Mouse (Mus musculus) midbrain, postnatal 0 days (tissue): Measurements from ENCODE around the gene Phactr3. TPM values are rescaled to one million over a fixed set of nuclear protein-coding genes. Genes with fewer than 3 reads are reported as not detected.

ENCODE experiments used
- ATAC-seq: fragments of 200-750 bp; cut with Nextera tagmentation; 2 replicates; pipeline ENCODE4 v1.8.0; 2017; ENCODE audit warnings: moderate number of reproducible peaks, mild to moderate bottlenecking, moderate TSS enrichment, moderate library complexity; ENCODE audit not compliant: low FRiP score
- DNase-seq: peaks from one replicate; pipeline ENCODE4 v3.0.0-alpha.2; 2015; ENCODE audit warnings: low spot score
- H3K27ac ChIP-seq: fragments of 300-500 bp; sonication (generic); 2 replicates; pipeline ENCODE4 v1.5.1; 2014; ENCODE audit warnings: low read depth, mild to moderate bottlenecking, low read length, mixed read lengths
- H3K27me3 ChIP-seq: fragments of 300-500 bp; sonication (generic); 2 replicates; pipeline ENCODE4 v1.6.1; 2014; ENCODE audit warnings: low read length, control low read depth, mixed read lengths; ENCODE audit not compliant: insufficient read depth
- H3K36me3 ChIP-seq: fragments of 300-500 bp; sonication (generic); 2 replicates; pipeline ENCODE4 v1.6.1; 2014; ENCODE audit warnings: low read length, control low read depth, mixed read lengths; ENCODE audit not compliant: insufficient read depth
- H3K4me1 ChIP-seq: fragments of 300-500 bp; sonication (generic); 2 replicates; pipeline ENCODE4 v1.6.1; 2014; ENCODE audit warnings: mild to moderate bottlenecking, control low read depth, antibody characterized with exemption, low read length, mixed read lengths; ENCODE audit not compliant: insufficient read depth
- H3K4me2 ChIP-seq: fragments of 300-500 bp; sonication (generic); 2 replicates; pipeline ENCODE4 v1.6.1; 2014; ENCODE audit warnings: low read depth, mild to moderate bottlenecking, low read length, mixed read lengths; ENCODE audit not compliant: poor library complexity, severe bottlenecking
- H3K4me3 ChIP-seq: fragments of 300-500 bp; sonication (generic); 2 replicates; pipeline ENCODE4 v1.5.1; 2014; ENCODE audit warnings: low read depth, mild to moderate bottlenecking, low read length, moderate library complexity
- H3K9ac ChIP-seq: fragments of 300-500 bp; sonication (generic); replicated peaks from 2 replicates; pipeline ENCODE4 v1.6.1; 2014; ENCODE audit warnings: mild to moderate bottlenecking, low read length, moderate library complexity, mixed read lengths; ENCODE audit not compliant: poor library complexity, severe bottlenecking
- H3K9me3 ChIP-seq: fragments of 300-500 bp; sonication (generic); 2 replicates; pipeline ENCODE4 v1.6.1; 2016; ENCODE audit warnings: low read length, control low read depth
- CTCF ChIP-seq: IDR thresholded peaks from 2 replicates; pipeline ENCODE4 v1.5.1; 2016; ENCODE audit warnings: antibody characterized with exemption, mild to moderate bottlenecking
- WGBS: fragments of 180-500 bp; shearing (Covaris S2); extraction: QIAGEN DNeasy Blood & Tissue Kit; methylation state at CpG from one replicate; pipeline ENCODE4 v1.1.7; 2014; 5-methylcytosine and 5-hydroxymethylcytosine counted together
- polyA plus RNA-seq: library from polyadenylated mRNA; unstranded; fragments of >200 nt; fragmentation: Nextera tagmentation; extraction: Ambion mirVana; gene quantifications from 2 replicates; pipeline ENCODE4 v1.2.1, GENCODE M21; 2015
- total RNA-seq: library from RNA; depleted of rRNA; stranded (reverse); fragments of >200 nt; gene quantifications from 2 replicates; pipeline ENCODE4 v1.2.3, GENCODE M21; 2014

The Phactr3 gene
- total and polyA plus RNA-seq, 2 experiments from 2014 or later: 94.2 to 105 TPM

DNA sequence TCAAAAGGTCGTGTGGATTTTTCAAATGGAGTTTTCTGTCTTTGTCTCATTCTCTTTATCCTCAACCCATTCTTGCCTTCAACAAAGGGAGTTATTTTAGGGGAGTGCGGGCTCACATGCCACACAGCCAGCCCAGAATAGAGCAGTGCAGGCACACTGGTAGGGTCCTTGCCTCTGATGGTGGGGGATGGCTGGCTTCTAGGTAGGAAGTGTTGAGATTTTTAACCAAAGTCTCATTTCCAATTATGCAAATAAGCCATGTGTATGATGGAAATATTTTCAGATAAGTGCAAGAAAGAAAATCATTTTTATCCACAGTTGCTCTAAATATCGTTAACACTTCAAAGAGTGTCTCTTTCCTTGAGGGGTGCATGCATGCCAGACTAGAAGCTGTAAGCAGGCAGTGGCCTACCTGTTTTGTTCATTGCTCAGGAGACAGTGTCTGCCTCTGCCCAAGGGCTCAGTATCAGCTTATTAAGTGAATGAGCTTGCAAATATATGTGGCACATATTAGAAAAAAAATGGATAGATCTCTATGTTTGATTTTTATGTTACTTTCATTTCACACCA lies 101.5 kb downstream of the Phactr3 start:
- no peak overlapping the region for H3K9ac ChIP-seq
- WGBS: 37% methylated on average over 3 of the region's 3 CpGs
- no peaks in the 10 kb centered on the region for H3K27me3 ChIP-seq
- TF ChIP-seq CTCF: no peak
- no peak for DNase-seq
- no peak overlapping the region for H3K4me2 ChIP-seq
- H3K4me1 ChIP-seq: no peaks in the 10 kb centered on the region
- no peak overlapping the region for H3K4me3 ChIP-seq
- no peaks in the 10 kb centered on the region for H3K9me3 ChIP-seq
- H3K27ac ChIP-seq: peak overlapping the region; percentile 62; the same call in 1 of the 2 replicates
- no peaks in the 10 kb centered on the region for H3K36me3 ChIP-seq
- 0 out of 2 replicates have a peak, but pooled peaks have one; percentile 54 for ATAC-seq

- Histone ChIP-seq H3K4me3 (no peak overlapping the region), H3K9me3 (no peaks in the 10 kb centered on the region), H3K27ac (no peak overlapping the region), H3K36me3 (no peaks in the 10 kb centered on the region), H3K27me3 (no peaks in the 10 kb centered on the region), H3K4me2 (no peak overlapping the region), H3K9ac (no peak overlapping the region), H3K4me1 (no peaks in the 10 kb centered on the region)
- no peak for TF ChIP-seq CTCF
- 94% methylated on average over 3 of the region's 3 CpGs for WGBS
- ATAC-seq: peak; percentile 68
- DNase-seq: no peak
Observed at GRCm38 (mm10) chr2:178221003-178221402, 102.2 kb downstream of the Phactr3 start.

DNA sequence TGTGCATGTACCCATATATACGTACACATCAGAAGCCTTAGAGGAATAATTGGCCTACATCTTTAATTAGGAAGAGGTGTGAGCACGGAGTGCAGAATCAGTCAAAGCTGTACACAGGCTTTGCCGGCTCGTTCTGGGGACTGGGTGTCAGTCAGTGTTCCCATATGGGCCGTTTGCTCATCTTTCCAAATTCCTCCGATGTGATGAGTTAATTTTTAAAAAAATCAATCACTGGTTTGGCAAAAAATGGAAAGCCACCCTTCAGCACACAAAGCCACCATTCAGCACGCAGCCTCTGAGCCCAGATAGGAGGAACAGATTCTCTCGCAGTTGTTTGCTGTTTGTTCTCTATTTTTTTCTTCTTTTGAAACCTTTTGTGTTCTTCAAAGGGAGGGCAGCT lies 110.5 kb downstream of the Phactr3 start:
- no peak overlapping the region for H3K4me2 ChIP-seq
- H3K27ac ChIP-seq: no peak overlapping the region
- no peaks in the 10 kb centered on the region for H3K9me3 ChIP-seq
- no peaks in the 10 kb centered on the region for H3K4me1 ChIP-seq
- DNase-seq (no peak), ATAC-seq (no peak)
- no peaks in the 10 kb centered on the region for H3K36me3 ChIP-seq
- H3K27me3 ChIP-seq: no peaks in the 10 kb centered on the region
- no peak overlapping the region for H3K9ac ChIP-seq
- H3K4me3 ChIP-seq: no peak overlapping the region
- TF ChIP-seq CTCF: no peak
- 68% methylated on average over 8 of the region's 8 CpGs for WGBS

- Histone ChIP-seq H3K4me2 (no peak overlapping the region), H3K9ac (no peak overlapping the region), H3K27me3 (no peaks in the 10 kb centered on the region), H3K9me3 (no peaks in the 10 kb centered on the region), H3K36me3 (no peaks in the 10 kb centered on the region), H3K27ac (no peak overlapping the region), H3K4me3 (no peak overlapping the region), H3K4me1 (no peaks in the 10 kb centered on the region)
- 74% methylated on average over 5 of the region's 5 CpGs for WGBS
- no peak for DNase-seq
- TF ChIP-seq CTCF: peak; percentile 58
- no peak for ATAC-seq
Observed at GRCm38 (mm10) chr2:178233487-178233886, 114.7 kb downstream of the Phactr3 start.

GRCm38 (mm10) chr2:178237056-178237455 lies 118.3 kb downstream of the Phactr3 start:
- Histone ChIP-seq H3K9ac (no peak overlapping the region), H3K27ac (no peak overlapping the region), H3K9me3 (no peaks in the 10 kb centered on the region), H3K27me3 (no peaks in the 10 kb centered on the region), H3K4me1 (no peaks in the 10 kb centered on the region; the same call in 1 of the 2 replicates), H3K36me3 (no peaks in the 10 kb centered on the region), H3K4me2 (no peak overlapping the region), H3K4me3 (no peak overlapping the region)
- WGBS: 83% methylated on average over 3 of the region's 3 CpGs
- no peak for TF ChIP-seq CTCF
- DNase-seq (no peak), ATAC-seq (no peak)

- 93% methylated on average over 2 of the region's 2 CpGs for WGBS
- no peak for TF ChIP-seq CTCF
- Histone ChIP-seq H3K9me3 (no peaks in the 10 kb centered on the region), H3K36me3 (no peaks in the 10 kb centered on the region), H3K4me3 (no peak overlapping the region), H3K27me3 (no peaks in the 10 kb centered on the region), H3K4me1 (no peaks in the 10 kb centered on the region; the same call in 1 of the 2 replicates), H3K4me2 (no peak overlapping the region), H3K9ac (no peak overlapping the region), H3K27ac (no peak overlapping the region)
- ATAC-seq (no peak), DNase-seq (no peak)
Observed at GRCm38 (mm10) chr2:178238503-178238902, 119.7 kb downstream of the Phactr3 start.
